Mouse (Mus musculus) stomach, postnatal 0 days (tissue): Measurements from ENCODE around the gene 1810043G02Rik.

ENCODE experiments used
- CTCF ChIP-seq: IDR thresholded peaks from 2 replicates; pipeline ENCODE4 v1.5.1; 2016; ENCODE audit warnings: antibody characterized with exemption, low read depth, mild to moderate bottlenecking, moderate library complexity
- EP300 ChIP-seq: optimal IDR thresholded peaks from 2 replicates; pipeline ENCODE3; 2016; ENCODE audit warnings: antibody characterized with exemption

DNA sequence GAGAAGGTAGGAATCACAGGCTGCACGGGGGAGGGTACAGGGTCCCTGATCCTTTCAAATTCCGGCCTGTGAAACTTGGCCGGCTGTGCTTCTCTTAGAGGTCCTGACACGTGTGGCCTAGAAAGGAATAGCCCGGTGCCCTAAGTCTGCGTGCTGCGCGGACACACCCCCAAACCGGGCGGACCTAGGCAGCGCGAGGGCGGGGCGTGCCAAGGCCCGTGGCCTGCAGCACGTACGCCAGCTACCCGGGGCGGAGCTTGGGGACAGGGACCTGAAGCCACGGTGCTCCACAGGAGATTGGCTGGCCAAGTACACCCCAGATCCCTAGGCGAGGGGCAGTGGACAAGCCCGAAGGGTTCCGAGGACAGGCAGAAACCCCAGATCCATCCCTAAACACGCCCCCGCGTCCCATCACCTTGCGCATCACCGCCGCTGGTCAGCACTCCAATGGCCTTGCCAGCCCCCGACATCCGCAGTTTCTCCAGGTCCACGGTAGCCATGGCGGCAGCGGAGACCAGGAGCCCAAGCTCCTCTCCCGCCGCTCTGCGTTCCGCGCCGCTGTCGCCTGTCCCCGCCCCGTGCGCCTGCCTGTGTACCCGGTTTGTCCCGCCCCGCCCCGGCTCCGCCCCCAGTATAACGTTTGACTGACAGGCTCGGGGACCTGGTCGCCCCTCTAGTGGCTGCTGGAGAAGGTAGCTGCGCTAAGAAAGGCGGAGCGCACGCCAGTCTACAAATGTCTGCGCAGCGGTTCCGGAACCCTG is 31.0 kb downstream of the 1810043G02Rik start:
- TF ChIP-seq CTCF (peak; percentile 81), EP300 (no peak)
